Mouse (Mus musculus): Measurements from ENCODE around the gene Tacc2. TPM values are rescaled to one million over a fixed set of nuclear protein-coding genes. Genes with fewer than 3 reads are reported as not detected.
"Not testable (repeated sequence)": the region's sequence is repeated elsewhere in the genome, so short reads cannot be mapped to it uniquely, and the experiment has no call there.

Tacc2 gene
- total RNA-seq (2012; rRNA removed) (3.5 and 5.3 TPM in 2 replicates), polyA plus RNA-seq (2012; ENCODE audit: insufficient read depth in 1 of 2, insufficient read length in 2 of 2, low read depth in 1 of 2, low replicate concordance in 2 of 2, missing spikeins in 1 of 2) (10 to 100 TPM in 1 of 2 experiments, not detected in 1; 21.5 TPM)

GRCm38 (mm10) chr7:130577388-130578003 lies at the start of gene Tacc2:
TSS of gene Tacc2 (plus strand) at chr7:130577438.
- Histone ChIP-seq H3K4me3 (ENCODE audit: control insufficient read depth in 1 of 2, insufficient read depth in 1 of 2, low read depth in 2 of 2, low read length in 2 of 2) (no peak within 1 kb of the TSS), H3K9ac (ENCODE audit: control insufficient read depth, low read depth, low read length, poor library complexity, severe bottlenecking) (no peak within 1 kb of the TSS), H3K27ac (ENCODE audit: control insufficient read depth, low read depth, low read length) (no peak within 1 kb of the TSS), H3K4me1 (ENCODE audit: control insufficient read depth in 1 of 2, insufficient read depth in 2 of 2, low read length in 2 of 2) (peaks cover 3 to 4% of the 10 kb centered on the region in 2 experiments; a peak in 2 of 4 replicates), H3K36me3 (ENCODE audit: control insufficient read depth in 1 of 2, insufficient read depth in 2 of 2, low read length in 2 of 2) (peaks cover 0 to 4% of the 10 kb centered on the region in 2 experiments; a peak in 2 of 4 replicates), H3K79me2 (ENCODE audit: control insufficient read depth, insufficient read depth, low read length, poor library complexity) (no peaks in the 10 kb centered on the region), H3K9me3 (replicated peaks; ENCODE audit: insufficient read depth, low read length) (no peaks in the 10 kb centered on the region), H3K27me3 (ENCODE audit: control insufficient read depth in 1 of 2, insufficient read depth in 2 of 2, low read length in 2 of 2) (no peaks in the 10 kb centered on the region)
- no peak for DNase-seq (ENCODE audit: low read depth, low spot score)
- no peak for TF ChIP-seq SMC3 (IDR thresholded peaks at IDR 0.05; ENCODE audit: low read depth, low read length)
- no peak for TF ChIP-seq MAZ (IDR thresholded peaks at IDR 0.05; ENCODE audit: low read depth, low read length)
- TF ChIP-seq POLR2A (IDR thresholded peaks at IDR 0.05; ENCODE audit: control insufficient read depth in 1 of 2, insufficient read depth in 1 of 2, low read depth in 1 of 2, low read length in 2 of 2, poor library complexity in 1 of 2): no peak
- no peak for TF ChIP-seq GABPA (IDR thresholded peaks at IDR 0.05; ENCODE audit: low read depth, low read length)
- TF ChIP-seq E2F4 (IDR thresholded peaks at IDR 0.05; ENCODE audit: borderline replicate concordance, low read depth, low read length): no peak

GRCm38 (mm10) chr7:130531138-130531537 lies 46.1 kb upstream of the Tacc2 start:
- not testable (repeated sequence) for H3K27me3 ChIP-seq (ENCODE audit: control insufficient read depth in 1 of 2, insufficient read depth in 2 of 2, low read length in 2 of 2); H3K9ac ChIP-seq (ENCODE audit: control insufficient read depth, low read depth, low read length, poor library complexity, severe bottlenecking); DNase-seq (ENCODE audit: low read depth, low spot score); H3K9me3 ChIP-seq (replicated peaks; ENCODE audit: insufficient read depth, low read length); H3K4me3 ChIP-seq (ENCODE audit: control insufficient read depth in 1 of 2, insufficient read depth in 1 of 2, low read depth in 2 of 2, low read length in 2 of 2); H3K4me1 ChIP-seq (ENCODE audit: control insufficient read depth in 1 of 2, insufficient read depth in 2 of 2, low read length in 2 of 2); H3K79me2 ChIP-seq (ENCODE audit: control insufficient read depth, insufficient read depth, low read length, poor library complexity); H3K27ac ChIP-seq (ENCODE audit: control insufficient read depth, low read depth, low read length)
- H3K36me3 ChIP-seq (ENCODE audit: control insufficient read depth in 1 of 2, insufficient read depth in 2 of 2, low read length in 2 of 2): peaks cover 8 to 24% of the 10 kb centered on the region in 2 experiments; a peak in 3 of 4 replicates

GRCm38 (mm10) chr7:130533316-130534260 lies 43.6 kb upstream of the Tacc2 start:
- Histone ChIP-seq H3K4me1 (ENCODE audit: control insufficient read depth in 1 of 2, insufficient read depth in 2 of 2, low read length in 2 of 2) (peaks cover 0 to 3% of the 10 kb centered on the region in 2 experiments; a peak in 1 of 4 replicates), H3K9me3 (replicated peaks; ENCODE audit: insufficient read depth, low read length) (no peaks in the 10 kb centered on the region), H3K27me3 (ENCODE audit: control insufficient read depth in 1 of 2, insufficient read depth in 2 of 2, low read length in 2 of 2) (no peaks in the 10 kb centered on the region), H3K36me3 (ENCODE audit: control insufficient read depth in 1 of 2, insufficient read depth in 2 of 2, low read length in 2 of 2) (peaks cover 12 to 32% of the 10 kb centered on the region in 2 experiments; a peak in 3 of 4 replicates), H3K27ac (ENCODE audit: control insufficient read depth, low read depth, low read length) (peak overlapping the region; percentile 26; the same call in 1 of the 2 replicates), H3K9ac (ENCODE audit: control insufficient read depth, low read depth, low read length, poor library complexity, severe bottlenecking) (0 out of 2 replicates have a peak overlapping the region, but pooled peaks have one; percentile 9), H3K79me2 (ENCODE audit: control insufficient read depth, insufficient read depth, low read length, poor library complexity) (no peaks in the 10 kb centered on the region), H3K4me3 (ENCODE audit: control insufficient read depth in 1 of 2, insufficient read depth in 1 of 2, low read depth in 2 of 2, low read length in 2 of 2) (no peak overlapping the region)
- DNase-seq (ENCODE audit: low read depth, low spot score): peak; percentile 90
- TF ChIP-seq HCFC1 (IDR thresholded peaks at IDR 0.05; ENCODE audit: low read depth, low read length): 0 out of 2 replicates have a peak, but pooled peaks have one; percentile 41
- no peak for TF ChIP-seq TBP (IDR thresholded peaks at IDR 0.05; ENCODE audit: low read depth, low read length)
- TF ChIP-seq MYB (IDR thresholded peaks at IDR 0.05; ENCODE audit: low read depth, low read length): no peak
- TF ChIP-seq GATA1 (IDR thresholded peaks at IDR 0.05; ENCODE audit: low read depth, low read length): no peak
- no peak for TF ChIP-seq TAL1 (IDR thresholded peaks at IDR 0.05; ENCODE audit: low read length)
- TF ChIP-seq MAFK (IDR thresholded peaks at IDR 0.05; ENCODE audit: borderline replicate concordance, low read depth, low read length): no peak
- TF ChIP-seq EP300 (IDR thresholded peaks at IDR 0.05; ENCODE audit: low read depth in 1 of 2, low read length in 2 of 2): 0 out of 4 replicates have a peak, but pooled peaks of 1 of the 2 experiments have one; percentile 4
- TF ChIP-seq SIN3A (IDR thresholded peaks at IDR 0.05; ENCODE audit: low read length): peak; percentile 43; the same call in 1 of the 2 replicates
- peak; percentile 84 to 92 (median 84) for TF ChIP-seq CTCF (IDR thresholded peaks at IDR 0.05 in 2 of 3, conservative IDR thresholded peaks at IDR 0.05 in 1 of 3; ENCODE audit: control insufficient read depth in 1 of 3, insufficient read depth in 1 of 3, low read depth in 2 of 3, low read length in 3 of 3, poor library complexity in 1 of 3, severe bottlenecking in 1 of 3)
- no peak for TF ChIP-seq USF1 (IDR thresholded peaks at IDR 0.05; ENCODE audit: low read depth, low read length)
- TF ChIP-seq TCF12 (IDR thresholded peaks at IDR 0.05; ENCODE audit: low read depth, low read length): 0 out of 2 replicates have a peak, but pooled peaks have one; percentile 9
- TF ChIP-seq CHD1 (IDR thresholded peaks at IDR 0.05; ENCODE audit: low read depth, low read length): no peak
- TF ChIP-seq MXI1 (IDR thresholded peaks at IDR 0.05; ENCODE audit: low read depth, low read length): 0 out of 2 replicates have a peak, but pooled peaks have one; percentile 26
- no peak for TF ChIP-seq GABPA (IDR thresholded peaks at IDR 0.05; ENCODE audit: low read depth, low read length)
- peak; percentile 13; the same call in 1 of the 2 replicates for TF ChIP-seq ETS1 (IDR thresholded peaks at IDR 0.05; ENCODE audit: low read depth, low read length)
- no peak for TF ChIP-seq MAX (IDR thresholded peaks at IDR 0.05; ENCODE audit: low read length)
- no peak for TF ChIP-seq ZC3H11A (IDR thresholded peaks at IDR 0.05; ENCODE audit: low read depth, low read length)
- no peak for TF ChIP-seq JUND (IDR thresholded peaks at IDR 0.05; ENCODE audit: low read depth, low read length)
- peak; percentile 60 for TF ChIP-seq RAD21 (IDR thresholded peaks at IDR 0.05; ENCODE audit: low read depth, low read length)
